Mouse (Mus musculus) MEL (cell line): ENCODE results near the gene Gm21988.

Experiments used
- CHD2 ChIP-seq: IDR thresholded peaks from 2 replicates; pipeline ENCODE4 v1.6.1; 2011; ENCODE audit warnings: low read length, improper control_type of control experiment
- CTCF ChIP-seq, 3 experiments: IDR thresholded peaks in 2 of 3; conservative IDR thresholded peaks in 1 of 3; 2 replicates each; pipeline ENCODE4 v1.5.1; 2011 to 2012; ENCODE audit warnings: low read length in 3 of 3, low read depth in 2 of 3, mild to moderate bottlenecking in 2 of 3, improper control_type of control experiment in 1 of 3, inconsistent platforms in 1 of 3, mixed read lengths in 1 of 3, moderate library complexity in 1 of 3; ENCODE audit not compliant: control insufficient read depth in 1 of 3, insufficient read depth in 1 of 3, poor library complexity in 1 of 3, severe bottlenecking in 1 of 3
- EP300 ChIP-seq, 2 experiments: IDR thresholded peaks; 2 replicates each; pipeline ENCODE4 v1.6.1; 2011; ENCODE audit warnings: improper control_type of control experiment in 2 of 2, low read length in 2 of 2, low read depth in 1 of 2, mild to moderate bottlenecking in 1 of 2
- GATA1 ChIP-seq: IDR thresholded peaks from 2 replicates; pipeline ENCODE4 v1.6.1; 2011; ENCODE audit warnings: low read depth, low read length, improper control_type of control experiment
- HCFC1 ChIP-seq: IDR thresholded peaks from 2 replicates; pipeline ENCODE4 v1.6.1; 2012; ENCODE audit warnings: low read depth, mild to moderate bottlenecking, inconsistent platforms, low read length, improper control_type of control experiment, moderate library complexity
- KAT2A ChIP-seq: conservative IDR thresholded peaks from 2 replicates; pipeline ENCODE4 v1.6.1; 2012; ENCODE audit warnings: low read depth, low read length, improper control_type of control experiment, inconsistent platforms
- MAFK ChIP-seq: IDR thresholded peaks from 2 replicates; pipeline ENCODE4 v1.6.1; 2011; ENCODE audit warnings: low read depth, mild to moderate bottlenecking, low read length, improper control_type of control experiment, borderline replicate concordance
- MAX ChIP-seq: IDR thresholded peaks from 2 replicates; pipeline ENCODE4 v1.6.1; 2011; ENCODE audit warnings: low read length, improper control_type of control experiment
- MEF2A ChIP-seq: IDR thresholded peaks from 2 replicates; pipeline ENCODE4 v1.6.1; 2014; ENCODE audit warnings: low read depth, mild to moderate bottlenecking, inconsistent platforms, low read length, improper control_type of control experiment; ENCODE audit not compliant: poor library complexity, insufficient replicate concordance, severe bottlenecking; ENCODE audit errors: extremely low read depth
- POLR2A ChIP-seq, 2 experiments: IDR thresholded peaks; 2 replicates each; pipeline ENCODE4 v1.6.1; 2011 to 2012; ENCODE audit warnings: low read length in 2 of 2, mild to moderate bottlenecking in 2 of 2, control low read depth in 1 of 2, improper control_type of control experiment in 1 of 2, low read depth in 1 of 2, moderate library complexity in 1 of 2; ENCODE audit not compliant: control insufficient read depth in 1 of 2, insufficient read depth in 1 of 2, poor library complexity in 1 of 2
- TAL1 ChIP-seq: IDR thresholded peaks from 2 replicates; pipeline ENCODE4 v1.6.1; 2012; ENCODE audit warnings: mild to moderate bottlenecking, inconsistent platforms, low read length, moderate library complexity, mixed read lengths
- TCF12 ChIP-seq: IDR thresholded peaks from 2 replicates; pipeline ENCODE4 v1.6.1; 2014; ENCODE audit warnings: low read depth, mild to moderate bottlenecking, inconsistent platforms, low read length, improper control_type of control experiment, moderate library complexity
- ZKSCAN1 ChIP-seq: IDR thresholded peaks from 2 replicates; pipeline ENCODE4 v1.6.1; 2012; ENCODE audit warnings: low read depth, mild to moderate bottlenecking, inconsistent platforms, low read length, improper control_type of control experiment, moderate library complexity

DNA sequence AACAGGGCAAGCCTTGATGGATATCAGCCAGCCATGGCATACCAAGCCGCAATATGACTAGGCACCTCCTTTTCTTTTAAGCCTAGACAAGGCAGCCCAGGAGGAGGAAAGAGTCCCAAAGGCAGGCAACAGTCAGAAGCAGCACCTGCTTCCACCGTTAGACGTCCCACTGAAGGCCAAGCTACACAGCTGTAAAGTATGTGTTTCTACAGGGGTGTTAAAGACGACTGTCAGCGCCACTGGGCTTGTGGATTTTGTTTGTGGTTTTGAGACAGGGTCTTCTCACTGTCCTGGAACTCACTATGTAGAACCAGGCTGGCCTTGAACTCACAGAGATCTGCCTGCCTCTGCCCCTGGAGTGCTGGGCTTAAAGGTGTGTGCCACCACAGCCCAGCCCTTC lies 46.1 kb upstream of the Gm21988 start:
- no peak for TF ChIP-seq TAL1
- no peak for TF ChIP-seq TCF12
- TF ChIP-seq MAX = no peak
- TF ChIP-seq CHD2 = no peak
- TF ChIP-seq POLR2A (IDR thresholded peaks at IDR 0.05; ENCODE audit: control insufficient read depth in 1 of 2, insufficient read depth in 1 of 2, low read depth in 1 of 2, low read length in 2 of 2, poor library complexity in 1 of 2) = no peak
- TF ChIP-seq EP300 (IDR thresholded peaks at IDR 0.05; ENCODE audit: low read depth in 1 of 2, low read length in 2 of 2) = no peak
- TF ChIP-seq CTCF (IDR thresholded peaks at IDR 0.05 in 2 of 3, conservative IDR thresholded peaks at IDR 0.05 in 1 of 3; ENCODE audit: control insufficient read depth in 1 of 3, insufficient read depth in 1 of 3, low read depth in 2 of 3, low read length in 3 of 3, poor library complexity in 1 of 3, severe bottlenecking in 1 of 3) = no peak
- no peak for TF ChIP-seq HCFC1
- TF ChIP-seq MEF2A = no peak
- TF ChIP-seq MAFK = no peak
- no peak for TF ChIP-seq KAT2A
- no peak for TF ChIP-seq GATA1
- TF ChIP-seq ZKSCAN1 = no peak
